Mouse (Mus musculus) C2C12 (cell line): ENCODE results near the gene Myd88.

Experiments
- CEBPB ChIP-seq: IDR thresholded peaks from one replicate; pipeline ENCODE4 v1.6.1; 2011; ENCODE audit warnings: low read depth, mild to moderate bottlenecking, control low read depth, moderate library complexity
- CTCF ChIP-seq: IDR thresholded peaks from one replicate; pipeline ENCODE4 v1.5.1; 2011; ENCODE audit not compliant: control insufficient read depth, insufficient read depth, insufficient read length
- FOSL1 ChIP-seq: IDR thresholded peaks from one replicate; pipeline ENCODE4 v1.8.0; 2011; ENCODE audit warnings: mild to moderate bottlenecking, low read length; ENCODE audit not compliant: poor library complexity, insufficient read depth, severe bottlenecking
- MAX ChIP-seq: IDR thresholded peaks from one replicate; pipeline ENCODE4 v1.6.1; 2011; ENCODE audit warnings: mild to moderate bottlenecking, control low read depth
- MYOD1 ChIP-seq: IDR thresholded peaks from one replicate; pipeline ENCODE4 v1.6.1; 2011; ENCODE audit warnings: low read depth; ENCODE audit not compliant: control insufficient read depth, insufficient read length
- MYOG ChIP-seq: IDR thresholded peaks from one replicate; pipeline ENCODE4 v1.6.1; 2011; ENCODE audit not compliant: control insufficient read depth, insufficient read length; ENCODE audit errors: extremely low read depth
- USF1 ChIP-seq: IDR thresholded peaks from one replicate; pipeline ENCODE4 v1.6.1; 2011; ENCODE audit warnings: low read depth, mild to moderate bottlenecking, control low read depth, moderate library complexity

- TF ChIP-seq MYOD1, result no peak
- no peak for TF ChIP-seq CTCF
- TF ChIP-seq USF1, result no peak
- TF ChIP-seq FOSL1, result no peak
- TF ChIP-seq MAX, result no peak
- TF ChIP-seq MYOG, result no peak
- no peak for TF ChIP-seq CEBPB
Observed at GRCm38 (mm10) chr9:119353926-119354325, 12.7 kb upstream of the Myd88 start.
